Mouse (Mus musculus): ENCODE results near the gene Bicd2. TPM values are rescaled to one million over a fixed set of nuclear protein-coding genes. Genes with fewer than 3 reads are reported as not detected.

Gene Bicd2
- total RNA-seq, 1 experiment from 2014 or later, result 38.2 TPM

DNA sequence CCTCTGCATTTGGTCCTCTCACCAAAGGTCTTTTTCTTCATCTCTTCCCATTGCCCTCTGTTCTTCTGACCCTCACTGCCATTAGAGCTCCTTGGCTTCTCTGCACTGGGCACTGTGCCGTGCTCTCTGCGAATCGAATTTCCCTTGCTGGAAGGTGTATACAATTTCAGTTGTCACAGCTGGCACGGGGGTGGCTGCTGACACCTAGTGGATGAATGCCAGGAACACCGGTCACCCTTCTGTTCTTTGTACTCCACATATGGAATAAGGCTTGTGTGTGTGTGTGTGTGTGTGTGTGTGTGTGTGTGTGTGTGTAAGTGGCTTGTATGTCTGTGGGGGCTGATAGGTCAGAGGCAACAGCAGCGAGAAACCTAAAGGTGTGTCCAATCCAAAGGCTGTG lies 58.8 kb downstream of the Bicd2 start:
- peak; percentile 37 for DNase-seq

DNA sequence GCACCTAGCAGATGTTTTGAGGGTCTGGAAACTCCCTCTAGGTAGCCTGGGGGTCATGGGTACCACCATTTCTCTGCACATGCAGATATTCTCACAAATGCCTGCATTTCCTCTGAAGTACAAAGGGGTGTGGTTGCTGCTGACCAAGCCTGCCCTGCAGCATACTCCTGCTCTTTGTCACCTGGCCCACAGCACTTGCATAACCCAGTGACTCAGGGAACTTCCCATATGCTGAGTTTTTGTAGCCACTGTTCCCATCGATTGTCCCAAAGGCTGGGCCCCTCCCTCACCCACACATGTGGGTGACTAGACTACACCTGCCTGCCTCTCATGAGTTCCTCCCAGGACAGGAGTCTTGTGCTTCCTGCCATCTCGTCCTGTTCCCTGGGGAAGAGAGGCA lies 61.2 kb downstream of the Bicd2 start:
- DNase-seq, result no peak

DNA sequence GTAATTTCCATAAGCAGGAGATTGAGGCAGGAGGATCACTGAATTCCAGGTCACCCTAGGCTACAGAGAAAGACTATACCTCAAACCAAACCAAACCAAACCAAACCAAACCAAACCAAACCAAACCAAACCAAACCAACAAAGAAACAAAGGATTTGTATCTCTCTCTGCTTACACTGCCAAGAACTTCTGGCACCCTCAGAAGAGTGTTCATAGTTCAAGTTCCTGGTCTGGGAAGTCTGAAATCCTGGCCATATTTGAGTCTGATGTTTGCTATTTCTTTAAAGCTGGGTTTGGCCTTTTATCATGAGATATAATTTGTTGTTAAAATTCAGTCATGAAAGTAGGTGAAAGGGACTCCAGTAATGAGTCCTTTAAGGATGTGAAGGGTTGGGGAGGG lies 66.4 kb downstream of the Bicd2 start:
- DNase-seq, result no peak

DNA sequence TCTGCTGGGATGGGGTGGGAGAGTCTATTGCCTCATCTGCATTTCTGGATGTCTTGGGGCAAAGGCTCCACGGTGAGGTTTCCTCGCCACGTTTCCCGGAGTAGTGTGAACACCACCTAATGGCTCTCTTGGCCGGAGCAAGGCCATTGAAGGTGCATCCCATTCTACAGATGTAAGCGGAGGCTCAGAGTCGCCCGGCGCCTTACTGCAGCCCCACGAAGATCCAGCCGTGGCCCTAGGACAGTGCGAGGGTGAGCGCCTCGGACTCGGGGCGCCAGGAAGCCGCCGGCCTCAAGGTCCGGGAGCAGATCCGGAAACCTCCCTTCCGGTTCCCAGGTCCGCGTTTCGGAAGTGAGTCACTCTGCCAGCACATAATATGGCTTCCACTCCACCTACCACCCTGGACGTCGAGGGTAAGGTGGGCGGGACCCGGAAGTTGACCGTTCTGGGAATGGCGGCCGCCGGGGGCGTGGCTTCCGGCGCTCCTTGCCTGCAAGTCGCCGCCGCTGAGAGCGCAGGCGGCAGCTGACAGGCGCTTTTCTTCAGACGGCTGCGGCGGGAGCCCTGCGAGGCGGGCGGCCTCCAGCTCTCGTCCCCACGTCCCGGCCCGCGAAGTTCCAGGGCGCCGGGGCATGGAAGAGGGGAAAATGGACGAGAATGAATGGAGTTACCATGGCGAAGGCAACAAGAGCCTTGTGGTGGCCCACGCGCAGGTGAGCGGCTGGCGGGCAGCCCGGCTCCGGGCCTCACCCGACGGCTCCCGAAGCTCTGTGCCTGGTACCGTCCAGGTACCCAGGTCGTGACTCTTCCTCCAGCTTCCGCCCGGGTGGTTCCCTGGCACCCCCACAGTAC lies 79.6 kb downstream of the Bicd2 start, which contains the start of gene Ippk:
Ippk (plus strand) TSS at position 496 of the 852 bp plus-strand sequence.
- DNase-seq, result peak; percentile 99

DNA sequence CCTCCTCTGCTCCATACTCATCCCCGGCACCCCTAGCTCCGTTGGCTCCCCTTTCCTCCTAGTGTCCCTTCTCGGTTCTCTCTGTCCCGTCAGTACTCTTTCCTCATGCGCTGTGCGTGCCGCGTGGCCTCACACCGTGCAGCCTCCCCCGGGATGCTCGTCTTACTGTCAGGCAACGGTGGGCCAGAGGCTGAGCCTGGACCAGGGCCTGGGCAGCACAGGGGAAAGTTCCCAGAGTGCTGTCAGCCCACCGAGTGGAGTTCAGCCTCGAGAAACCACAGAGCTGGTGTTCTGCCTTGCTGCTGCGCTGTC lies 80.2 kb downstream of the Bicd2 start:
- DNase-seq, result peak; percentile 65

DNA sequence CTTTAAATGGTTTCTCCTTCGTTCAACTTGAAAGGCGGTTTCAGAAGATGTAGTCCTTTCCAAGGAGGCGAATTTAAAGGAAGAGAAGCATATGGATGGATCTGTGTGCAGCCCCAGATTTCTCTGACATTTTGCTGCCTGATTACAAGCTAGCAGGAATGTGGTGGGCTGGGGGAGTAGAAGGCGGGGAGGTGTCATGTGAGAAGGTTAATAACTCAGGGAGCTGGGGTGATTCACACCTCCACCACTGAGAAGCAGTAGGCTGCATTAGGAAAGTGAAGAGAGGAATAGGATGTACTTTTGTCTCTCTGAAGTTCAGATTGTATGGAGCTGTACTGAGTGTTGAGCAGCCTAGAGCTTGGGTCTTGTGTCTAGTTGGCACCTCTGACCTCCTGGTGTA lies 80.6 kb downstream of the Bicd2 start:
- DNase-seq, result no peak

DNA sequence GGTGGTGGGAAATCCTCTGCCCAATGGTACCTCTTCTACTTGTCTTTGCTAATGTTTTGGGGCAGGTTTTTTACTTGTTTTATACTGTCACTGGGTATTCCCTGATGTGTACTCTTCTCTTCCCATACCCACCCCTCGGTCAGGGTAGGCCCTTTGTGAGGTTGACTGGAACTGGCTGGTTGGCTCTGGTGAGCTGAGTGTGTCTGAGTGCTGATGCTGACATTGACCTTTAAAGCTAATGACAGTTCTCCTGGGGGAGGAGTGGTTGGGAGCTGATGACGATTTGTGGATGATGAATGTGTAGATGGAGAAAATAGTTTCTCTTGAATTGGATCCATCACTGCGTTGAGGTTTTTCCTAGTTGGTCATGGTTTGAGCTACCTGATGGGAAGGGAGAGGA lies 85.4 kb downstream of the Bicd2 start:
- DNase-seq, result peak; percentile 67

DNA sequence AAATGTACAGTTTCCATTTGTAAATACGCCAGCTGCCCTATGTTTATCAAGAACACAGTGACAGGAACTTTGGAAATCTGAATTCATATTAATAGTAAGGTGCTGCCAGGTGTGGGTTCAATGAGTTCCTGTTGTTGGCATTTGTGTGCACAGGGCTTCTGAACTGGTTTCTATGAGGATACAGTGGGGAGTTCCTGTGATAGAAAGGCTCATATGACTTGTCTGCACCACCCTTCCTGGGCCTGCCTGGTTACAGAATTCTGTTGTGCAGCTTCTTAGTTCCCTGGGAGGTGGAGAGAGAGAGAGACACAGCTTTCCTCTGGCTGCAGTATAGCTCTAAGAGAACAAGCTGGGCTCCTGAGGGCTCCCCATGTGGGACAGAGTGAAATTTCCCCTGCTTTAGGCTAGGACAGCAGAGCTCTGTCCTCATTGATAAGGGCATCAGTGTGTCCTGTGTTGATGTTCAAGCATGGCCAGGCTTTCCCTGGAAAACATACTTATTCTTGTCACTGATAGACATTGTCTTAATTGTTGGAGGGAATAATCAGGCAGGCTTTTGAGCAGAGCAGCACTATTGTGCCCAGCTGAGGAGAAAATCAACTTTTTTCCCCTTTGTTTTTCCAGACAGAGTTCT lies 86.8 kb downstream of the Bicd2 start:
- no peak for DNase-seq

DNA sequence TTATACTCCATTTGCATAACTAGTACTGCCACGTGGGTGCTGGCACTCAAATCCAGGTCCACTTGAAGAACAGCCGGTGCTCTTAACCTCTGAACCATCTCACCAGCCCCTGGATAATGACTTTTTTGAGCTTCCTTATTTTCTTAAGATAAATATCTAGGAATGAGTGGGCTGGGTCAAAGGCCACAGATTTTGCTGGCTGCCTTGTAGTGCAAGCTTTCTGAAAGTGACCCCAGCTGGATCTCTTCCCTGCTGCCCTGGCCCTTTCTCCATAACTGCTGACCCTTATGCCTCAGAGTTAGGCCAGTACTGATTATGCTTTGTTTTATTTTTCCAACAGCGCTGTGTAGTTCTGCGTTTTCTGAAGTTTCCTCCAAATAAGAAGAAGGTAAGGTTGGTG lies 89.1 kb downstream of the Bicd2 start:
- no peak for DNase-seq

DNA sequence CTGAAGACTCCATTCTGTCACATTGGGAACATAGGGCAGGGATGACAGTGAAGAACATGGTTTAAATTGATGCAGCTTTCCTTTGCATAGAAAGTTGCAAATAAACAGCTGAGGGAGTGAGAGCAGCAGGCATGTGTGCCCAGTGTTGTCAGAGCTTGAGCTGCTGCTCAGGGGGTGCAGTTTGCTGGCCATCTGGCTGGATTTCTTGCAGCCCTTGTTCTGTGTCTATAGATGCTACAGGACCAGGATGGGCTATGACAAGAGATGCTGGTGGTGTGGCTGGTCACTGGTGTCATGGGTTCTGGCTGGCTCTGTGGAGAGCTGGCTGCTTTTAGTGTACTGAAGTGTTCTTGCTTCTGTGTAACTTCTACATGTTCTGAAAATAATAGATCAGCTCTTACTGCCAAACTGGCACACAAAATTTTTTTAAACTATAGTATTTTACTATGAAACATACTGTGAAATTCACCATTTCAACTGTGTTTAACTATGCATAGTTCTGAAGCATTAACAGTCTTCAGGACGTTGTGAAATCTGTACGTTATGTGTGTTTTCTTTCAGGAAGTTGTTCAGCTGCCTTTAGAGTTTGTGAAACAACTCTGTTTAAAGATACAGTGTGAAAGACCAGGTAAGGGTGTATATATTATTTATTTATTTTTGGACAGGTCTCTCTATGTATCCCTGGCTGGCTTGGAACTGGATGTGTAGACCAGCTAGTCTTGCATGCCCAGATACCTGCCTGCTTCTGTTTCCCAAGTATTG lies 92.1 kb downstream of the Bicd2 start:
- no peak for DNase-seq

DNA sequence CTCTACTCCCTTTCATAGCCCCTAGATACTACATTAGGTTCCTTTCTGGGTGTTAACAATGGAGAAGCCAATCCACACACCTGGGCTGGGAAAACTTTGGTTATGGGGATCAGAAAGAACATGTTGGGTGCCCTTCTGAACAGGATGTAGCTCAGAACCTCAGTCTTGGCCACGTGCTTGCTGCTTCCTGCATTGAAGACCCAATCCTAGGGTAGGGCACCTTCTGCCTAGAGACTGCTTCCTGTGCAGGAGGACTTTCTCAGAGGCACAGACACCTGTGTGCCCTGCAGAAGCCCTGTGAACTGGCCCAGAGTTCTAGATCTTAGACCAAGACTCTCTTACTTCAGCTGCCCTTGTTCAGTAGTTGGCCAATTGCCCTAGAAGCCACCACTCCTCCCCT lies 94.4 kb downstream of the Bicd2 start:
- no peak for DNase-seq

DNA sequence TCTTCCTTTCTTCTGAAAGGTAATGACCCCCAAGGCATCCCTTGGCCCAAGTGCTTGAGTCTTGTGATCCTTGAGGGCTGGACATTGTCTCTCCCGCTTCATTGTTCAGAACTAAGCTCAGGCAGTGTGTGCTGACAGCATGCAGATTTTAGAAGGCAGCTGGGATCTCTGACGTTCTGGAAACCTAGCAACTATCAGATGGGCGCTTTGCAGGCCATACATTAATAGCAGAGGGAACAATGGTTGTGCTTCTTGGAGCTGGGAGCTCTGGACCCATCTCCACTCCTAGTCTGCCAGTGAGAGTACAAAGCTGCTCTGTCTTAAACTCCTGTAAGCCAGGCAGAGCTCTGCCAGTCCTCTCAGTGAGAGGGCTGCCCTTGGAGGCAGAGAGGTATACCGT lies 94.8 kb downstream of the Bicd2 start:
- DNase-seq, result no peak

Other genes starting within 250 kb of the Bicd2 start
- 2.6 and 3.3 TPM in 2 replicates for gene Wnk2, start 193.6 kb upstream of the Bicd2 start, total RNA-seq (2021)
- gene Ninj1, start 154.1 kb upstream of the Bicd2 start, total RNA-seq (2021), result 69.8 and 83.7 TPM in 2 replicates
- gene Card19, start 125.5 kb upstream of the Bicd2 start, total RNA-seq (2021), result 60.3 and 60.6 TPM in 2 replicates
- gene Susd3, start 92.9 kb upstream of the Bicd2 start, total RNA-seq (2021), result 0.70 and 3.6 TPM in 2 replicates
- gene Fgd3, start 21.3 kb upstream of the Bicd2 start, total RNA-seq (2021), result 2.7 and 7.7 TPM in 2 replicates
- gene Ippk, start 79.7 kb downstream of the Bicd2 start, total RNA-seq (2021), result 21.8 and 27.5 TPM in 2 replicates
- gene Tes3-ps, start 151.7 kb downstream of the Bicd2 start, total RNA-seq (2021), result 1.3 TPM in 2 replicates
- gene Ecm2, start 163.2 kb downstream of the Bicd2 start, total RNA-seq (2021), result 8.3 and 12.0 TPM in 2 replicates
- 21.8 and 25.0 TPM in 2 replicates for gene Aspn, start 202.9 kb downstream of the Bicd2 start, total RNA-seq (2021)
- 3.8 and 6.4 TPM in 2 replicates for gene Omd, start 240.9 kb downstream of the Bicd2 start, total RNA-seq (2021)